Mouse (Mus musculus) thymus, adult 18-20 months (tissue): ENCODE results near the gene Noc4l.
A peak's percentile ranks its signal among the peaks of the same experiment; 100 is the strongest.

Experiments
- DNase-seq, 2 experiments: peaks; one replicate each; pipeline ENCODE4 v3.0.0; 2022; ENCODE audit warnings: mixed read lengths in 2 of 2

The Noc4l gene

DNA sequence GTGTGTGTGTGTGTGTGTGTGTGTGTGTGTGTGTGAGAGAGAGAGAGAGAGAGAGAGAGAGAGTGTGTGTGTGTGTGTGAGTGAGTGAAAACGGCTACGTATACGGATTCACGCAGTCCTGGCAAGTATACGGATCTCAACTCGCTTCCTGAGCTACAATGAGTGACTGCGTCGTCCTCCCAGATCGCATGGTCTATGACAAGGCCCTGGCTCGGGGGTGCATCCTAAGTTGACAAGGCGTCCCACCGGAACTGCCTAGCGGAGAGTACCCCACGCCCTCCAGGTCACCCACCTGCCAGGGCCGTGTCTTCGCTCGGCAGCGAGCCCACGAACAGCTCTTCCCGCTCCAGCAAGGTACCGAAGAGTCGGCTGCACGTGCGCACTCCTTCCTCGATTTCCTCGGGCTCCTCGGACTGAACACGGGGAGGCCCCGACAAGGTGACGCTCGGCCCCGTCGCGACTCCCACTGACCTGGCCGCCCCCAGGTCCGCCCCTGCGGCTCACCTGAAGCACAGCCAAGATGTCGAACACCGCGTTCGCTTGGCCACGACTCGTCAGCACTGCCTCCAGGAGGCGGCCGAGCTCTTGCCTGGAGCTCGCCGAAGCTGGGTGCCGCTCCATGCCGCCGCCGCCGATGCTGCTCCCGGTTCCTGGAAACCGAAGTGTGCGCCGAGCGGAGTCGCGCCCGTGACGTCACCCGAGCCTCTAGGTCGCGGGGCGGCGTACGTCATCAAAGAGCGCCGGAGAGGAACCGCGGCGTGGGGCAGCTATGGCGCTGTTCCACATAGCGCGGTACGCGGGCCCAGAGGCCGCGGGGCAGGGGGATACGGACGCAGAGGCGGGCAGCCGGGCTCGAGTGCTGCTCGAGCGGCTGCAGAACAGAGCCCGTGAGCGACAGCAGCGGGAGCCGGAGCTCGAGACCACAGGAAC is at the start of gene Noc4l, which contains the start of gene Ddx51:
TSS of gene Noc4l (minus strand) at position 699 of the 930 bp plus-strand sequence.
TSS of gene Ddx51 (plus strand) at position 733 of the 930 bp plus-strand sequence.
- peak; percentile 83 to 85 for DNase-seq

GRCm38 (mm10) chr5:110698617-110699016 is 45.4 kb upstream of the Noc4l start:
- DNase-seq: no peak

DNA sequence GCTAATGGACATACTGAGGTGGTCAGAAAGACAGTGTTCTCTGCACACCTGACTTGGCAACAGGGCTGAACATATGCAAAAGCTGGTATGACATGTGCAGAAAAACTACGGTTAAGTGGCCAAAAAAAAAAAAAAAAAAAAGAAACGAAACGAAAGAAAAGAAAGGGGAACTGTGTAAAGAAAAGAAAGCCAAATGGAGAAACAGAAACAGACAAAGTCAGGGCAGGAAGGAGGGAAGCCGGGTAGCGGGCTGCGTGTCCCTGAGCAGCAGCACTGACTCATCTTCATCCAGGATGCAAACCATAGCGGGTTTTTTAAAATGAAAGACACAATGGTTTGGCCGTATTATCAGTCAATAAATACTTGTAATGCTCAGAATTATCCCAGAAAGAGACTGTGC is 28.8 kb upstream of the Noc4l start:
- DNase-seq: no peak

GRCm38 (mm10) chr5:110665486-110666121 is 12.4 kb upstream of the Noc4l start:
- DNase-seq: no peak

DNA sequence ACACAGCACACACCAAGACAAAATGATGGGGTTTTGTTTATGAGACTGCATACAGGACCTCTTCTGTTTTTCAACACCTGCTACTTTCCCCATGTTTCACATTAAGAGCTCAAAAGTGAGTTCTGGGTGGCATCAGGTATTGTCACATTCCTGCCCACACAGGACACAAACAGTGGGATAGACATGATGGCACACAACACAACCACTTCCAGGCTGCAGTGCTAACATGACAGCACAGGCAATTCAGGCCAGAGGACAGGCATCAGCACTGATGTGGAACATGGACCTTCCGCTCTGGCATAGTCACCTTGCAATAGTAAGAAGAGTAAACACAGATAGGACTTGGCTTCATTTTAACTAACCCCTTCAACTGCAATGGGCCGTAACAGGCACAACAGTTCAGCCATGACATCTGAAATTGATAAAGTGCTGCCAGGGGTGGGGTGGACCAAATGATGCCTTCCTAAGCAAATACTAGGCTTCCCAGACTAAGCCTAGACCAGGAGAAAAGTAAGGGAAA is 11.6 kb upstream of the Noc4l start:
- DNase-seq: no peak

DNA sequence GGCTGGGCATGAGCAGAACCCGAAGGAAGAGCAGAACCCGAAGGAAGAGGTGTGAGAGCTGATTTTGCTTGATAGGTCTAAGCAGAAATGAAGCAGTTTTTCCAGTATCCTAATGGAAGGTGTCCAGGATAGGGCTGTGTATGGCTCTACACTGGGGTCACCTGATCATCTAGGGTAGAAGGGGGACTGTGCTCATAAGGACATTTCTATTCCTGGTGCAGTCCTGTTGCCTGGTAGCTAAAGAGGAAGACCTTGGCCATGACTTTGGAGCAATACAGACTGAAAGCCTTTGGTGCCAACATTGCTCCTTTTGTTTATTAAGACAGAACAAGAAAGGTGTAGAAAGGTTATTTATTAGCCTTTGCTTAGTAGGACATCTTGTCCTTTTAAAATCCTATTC is 10.8 kb upstream of the Noc4l start:
- no peak for DNase-seq

- no peak for DNase-seq
These were observed 6.5 kb upstream of the Noc4l start for GRCm38 (mm10) chr5:110659682-110660081.

DNA sequence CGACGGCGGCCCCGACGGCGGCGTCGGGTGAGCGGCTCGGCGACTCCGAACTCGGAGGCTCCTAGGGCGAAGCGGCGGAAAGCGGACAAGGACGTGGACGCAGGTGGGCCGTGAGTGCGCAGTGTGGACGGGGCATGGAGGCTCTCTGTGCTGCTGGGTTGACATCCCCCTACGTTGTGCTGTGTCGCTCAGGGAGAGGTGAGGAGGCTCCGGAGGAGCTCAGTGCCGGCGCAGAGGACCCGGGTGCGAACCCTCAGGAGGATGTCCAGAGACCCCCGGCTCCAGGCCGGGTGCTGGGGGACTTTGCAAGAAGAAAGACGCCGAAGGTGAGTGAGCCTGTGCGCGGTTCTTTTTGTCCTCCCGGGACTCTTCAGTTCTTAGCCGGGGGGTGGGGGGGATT is 469 bp upstream of the Noc4l start:
- DNase-seq: peak in 1 of 2 experiments; percentile 20

GRCm38 (mm10) chr5:110646377-110646776 is 6.8 kb downstream of the Noc4l start:
- no peak for DNase-seq

DNA sequence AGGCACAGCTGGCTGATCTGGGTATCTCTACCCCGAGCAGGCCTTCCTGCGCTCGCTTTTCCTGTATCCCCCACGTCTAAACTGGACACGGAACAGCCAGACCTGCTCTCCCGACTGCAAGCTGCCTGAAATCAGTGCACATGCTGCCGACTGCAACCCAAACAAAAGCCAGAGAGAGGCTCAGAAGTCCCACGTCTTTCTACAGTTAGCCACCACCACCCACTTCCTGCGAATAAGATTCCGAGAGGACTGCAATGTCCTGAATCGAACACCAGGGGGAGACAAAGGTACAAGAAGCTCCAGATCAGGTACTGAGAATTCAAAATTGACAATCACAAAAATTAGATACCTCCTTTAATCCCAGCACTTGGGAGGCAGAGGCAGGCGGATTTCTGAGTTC is 13.8 kb downstream of the Noc4l start:
- DNase-seq: peak; percentile 42 to 57

GRCm38 (mm10) chr5:110638306-110639074 is 14.7 kb downstream of the Noc4l start:
- DNase-seq: no peak

DNA sequence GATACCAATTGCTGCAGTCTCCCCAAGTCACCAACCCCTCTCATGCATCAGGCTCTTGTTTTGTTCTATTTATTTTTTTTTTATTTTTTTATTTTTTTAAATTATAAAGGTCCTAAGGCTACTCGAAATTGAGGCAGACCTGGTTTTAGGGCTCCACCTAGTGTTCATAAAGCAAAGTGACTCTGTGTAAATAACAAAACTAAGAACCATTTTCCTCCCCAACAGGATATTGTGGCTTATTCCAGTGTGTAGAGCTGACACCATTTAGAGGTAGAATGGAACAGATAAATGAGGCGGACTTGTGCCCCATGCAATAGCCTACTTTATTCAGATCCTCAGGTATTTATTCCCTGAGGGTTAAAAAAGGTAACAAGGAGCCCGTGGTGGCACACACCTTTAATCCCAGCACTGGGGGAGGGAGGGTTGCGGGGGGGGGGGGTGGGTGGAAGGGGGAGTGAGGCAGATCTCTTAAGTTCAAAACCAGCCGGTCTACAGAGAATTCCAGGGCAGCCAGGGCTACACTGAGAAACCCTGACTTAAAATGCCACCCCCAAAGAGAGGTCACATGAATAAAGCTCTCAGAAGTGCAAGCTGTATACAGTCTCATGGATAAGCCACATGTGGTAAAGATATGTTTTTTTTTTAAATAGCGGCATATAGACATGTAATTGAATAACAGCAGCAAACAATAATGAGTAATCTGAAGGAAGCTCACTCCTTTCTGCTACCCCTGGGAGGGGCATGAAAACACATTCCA is 17.1 kb downstream of the Noc4l start:
- DNase-seq: no peak

DNA sequence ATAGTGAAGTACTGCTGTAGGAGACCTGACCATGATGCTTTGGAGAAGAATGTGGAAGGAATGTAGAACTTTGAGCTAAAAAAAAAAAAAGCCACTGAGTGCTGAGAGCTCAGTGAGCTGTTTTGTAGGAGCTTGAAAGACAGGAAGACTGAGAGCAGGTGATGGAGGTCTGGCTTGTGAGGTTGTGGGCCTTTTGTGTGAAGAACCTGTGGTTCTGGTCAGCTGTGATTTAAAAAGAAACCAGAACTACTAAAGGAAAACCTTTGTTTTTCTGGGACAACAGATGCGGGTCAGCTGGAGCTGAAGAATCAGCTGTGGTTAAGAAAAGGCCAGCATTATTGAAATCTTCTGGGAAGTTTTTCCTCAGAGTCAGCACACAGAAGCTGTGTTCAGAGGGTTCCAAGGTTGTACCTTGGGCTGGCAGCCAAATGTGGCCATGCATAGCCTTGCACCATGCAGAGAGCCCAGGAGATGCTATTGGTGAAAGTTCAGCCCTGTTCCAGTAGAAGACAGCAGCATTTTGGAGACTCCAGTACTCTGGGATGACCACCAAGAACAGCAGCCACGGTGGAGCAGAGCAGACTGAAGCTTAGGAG is 23.6 kb downstream of the Noc4l start:
- DNase-seq: no peak

DNA sequence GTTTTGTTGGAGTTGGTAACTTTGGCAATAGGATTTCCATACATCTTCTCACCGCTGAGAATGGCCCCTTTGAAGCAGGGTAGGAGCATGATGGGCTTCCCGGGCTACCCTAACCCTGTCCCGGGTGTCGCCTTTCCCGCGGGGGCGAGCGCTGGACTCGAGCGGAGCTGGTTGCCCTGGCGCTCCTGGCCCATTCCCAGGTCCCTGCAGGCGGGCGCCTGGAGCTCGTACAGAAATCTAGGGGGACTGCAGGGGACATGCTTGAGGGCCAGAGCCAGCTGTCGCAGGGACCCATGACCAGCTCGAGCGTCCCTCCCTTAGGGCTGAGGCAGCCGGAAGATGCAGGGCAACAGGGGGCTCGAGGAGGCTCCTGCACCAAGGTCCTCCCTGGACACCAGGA is 25.1 kb downstream of the Noc4l start:
- DNase-seq: no peak

GRCm38 (mm10) chr5:110627351-110627750 is 25.9 kb downstream of the Noc4l start:
- DNase-seq: no peak

DNA sequence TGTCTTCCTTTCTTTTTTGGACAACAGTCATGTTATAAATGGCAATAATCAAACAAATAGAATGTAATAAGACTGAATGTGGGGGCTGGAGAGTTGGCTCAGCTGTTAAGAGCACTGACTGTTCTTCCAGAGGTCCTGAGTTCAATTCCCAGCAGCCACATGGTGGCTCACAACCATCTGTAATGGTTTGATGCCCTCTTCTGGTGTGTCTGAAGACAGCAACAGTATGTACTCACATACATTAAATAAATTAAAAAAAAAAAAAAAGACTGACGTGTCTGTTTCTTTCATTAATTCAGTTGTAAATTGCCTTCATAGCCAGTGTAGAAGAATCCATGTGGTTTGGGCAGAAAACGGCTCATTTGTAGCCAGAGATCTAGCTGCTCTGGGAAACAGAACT is 28.9 kb downstream of the Noc4l start:
- DNase-seq: no peak

GRCm38 (mm10) chr5:110619226-110619625 is 34.0 kb downstream of the Noc4l start:
- DNase-seq: no peak

DNA sequence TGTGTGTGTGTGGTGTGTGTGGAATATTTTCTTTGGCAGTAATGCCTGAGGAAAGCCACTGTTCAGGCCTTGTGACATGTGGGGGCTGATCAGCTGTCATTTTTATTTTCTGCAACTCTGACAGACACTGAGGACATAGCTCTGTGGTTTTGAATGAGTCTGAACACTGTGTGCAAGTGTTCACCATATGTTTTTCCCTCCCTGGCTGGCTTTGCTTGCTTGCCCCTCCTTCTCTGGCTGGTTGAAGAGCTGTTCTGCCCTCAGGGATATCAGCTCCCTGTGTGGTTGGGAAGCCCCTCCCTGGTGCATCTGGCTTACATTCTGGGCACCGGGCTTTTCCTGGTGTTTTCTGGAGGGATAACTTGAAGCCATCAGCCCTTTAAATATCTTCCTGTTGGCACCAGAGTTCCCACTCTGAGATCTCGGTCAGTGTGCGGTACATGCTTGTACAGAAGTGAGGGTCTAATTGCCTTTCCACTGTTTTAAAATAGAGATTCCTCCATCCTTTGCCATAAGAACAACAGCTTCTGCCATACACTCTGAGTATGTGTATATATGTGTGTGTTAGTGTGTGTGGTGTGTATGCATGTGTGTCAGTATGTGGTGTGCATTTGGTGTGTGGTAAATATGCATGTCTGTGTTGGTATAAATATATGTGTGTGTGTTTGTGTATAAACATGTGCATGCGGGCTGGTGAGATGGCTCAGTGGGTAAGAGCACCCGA is 41.6 kb downstream of the Noc4l start:
- DNase-seq: no peak

DNA sequence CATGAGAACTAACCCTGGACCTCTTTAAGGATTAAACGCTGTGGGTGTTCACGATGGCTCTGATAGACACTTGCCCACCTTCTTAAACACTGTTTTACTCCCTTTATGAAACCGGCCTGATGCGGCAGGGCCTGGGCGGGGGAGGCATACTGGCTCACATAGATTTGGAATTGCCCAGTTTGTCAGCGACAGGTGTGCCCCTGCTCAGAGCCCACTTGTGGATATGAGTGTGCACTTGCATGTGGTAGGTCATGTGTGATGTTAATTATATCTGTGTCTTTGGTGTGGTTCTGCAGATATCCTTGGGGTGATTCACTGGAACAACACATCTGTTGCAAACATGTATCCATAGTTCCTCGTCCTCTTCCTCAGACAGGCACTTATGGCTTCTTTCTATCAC is 42.7 kb downstream of the Noc4l start:
- DNase-seq: no peak

- DNase-seq: no peak
These were observed 43.3 kb downstream of the Noc4l start for GRCm38 (mm10) chr5:110609868-110610267.

DNA sequence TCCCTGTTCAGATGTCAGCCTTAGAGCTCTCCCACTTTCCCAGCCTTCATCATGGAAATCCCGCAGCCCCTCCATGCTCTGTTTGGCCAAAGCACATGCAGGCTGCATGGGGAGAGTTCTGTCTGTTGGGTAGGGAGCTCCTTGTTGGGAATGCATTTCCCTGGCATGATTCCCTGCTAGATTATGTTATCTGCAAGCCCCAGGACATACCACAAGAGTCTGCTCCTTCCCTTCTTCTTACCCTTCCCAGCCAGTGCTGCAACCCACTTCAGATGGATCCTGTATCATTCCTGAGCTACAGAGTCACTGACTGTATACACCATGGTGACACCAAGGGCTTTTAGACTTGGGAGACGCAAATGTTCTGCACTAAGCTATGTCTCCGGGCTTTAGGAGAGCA is 43.8 kb downstream of the Noc4l start:
- DNase-seq: no peak
